Mouse (Mus musculus): ENCODE measurements around the gene Stxbp3. TPM values are rescaled to one million over a fixed set of nuclear protein-coding genes. Genes with fewer than 3 reads are reported as not detected.
"Not testable (repeated sequence)": the region's sequence is repeated elsewhere in the genome, so short reads cannot be mapped to it uniquely, and the experiment has no call there.

Stxbp3 gene
- polyA plus RNA-seq (2015; fragmentation: Nextera tagmentation; extraction: Ambion mirVana) = 49.6 and 52.1 TPM in 2 replicates

DNA sequence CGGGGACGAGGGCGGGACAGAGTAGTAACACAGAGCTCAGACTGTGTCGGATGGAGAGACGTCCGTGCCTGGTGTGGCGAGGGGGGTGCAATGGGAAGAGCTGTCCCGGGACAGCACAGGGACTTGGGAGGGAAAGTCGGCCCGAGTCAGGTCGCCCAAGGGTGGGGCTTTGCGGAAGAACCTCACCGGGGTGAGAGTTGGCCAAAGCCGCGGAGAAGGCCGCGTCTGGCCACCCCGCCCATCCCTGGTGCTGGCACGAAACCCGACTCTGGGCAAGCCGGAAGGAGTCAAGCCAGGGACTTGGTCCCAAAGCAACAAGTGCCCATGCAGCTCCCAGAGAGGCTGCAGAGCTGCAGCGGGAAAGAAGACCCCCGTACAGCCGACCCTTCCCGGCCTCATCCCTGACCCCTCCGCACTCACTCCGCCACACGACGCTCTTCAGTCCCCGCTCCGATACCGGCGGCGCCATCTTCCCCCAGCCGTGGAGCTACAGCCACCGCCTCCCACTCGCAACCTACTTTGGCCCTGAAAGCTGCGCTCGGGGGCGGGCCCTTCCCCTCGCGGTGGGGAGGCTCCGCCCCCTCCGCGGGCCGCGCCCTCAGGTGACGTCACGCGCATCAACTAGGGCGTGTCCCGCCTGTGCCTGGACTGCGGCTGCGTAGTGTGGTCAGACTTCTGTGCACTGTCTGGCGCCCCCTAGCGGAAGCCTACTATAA is at the start of gene Stxbp3:
Stxbp3 (minus strand) TSS at position 527 of the 716 bp plus-strand sequence.
- H3K4me3 ChIP-seq (ENCODE audit: low read length) = peak within 1 kb of the TSS; percentile 81
- peak within 1 kb of the TSS; percentile 88 for H3K27ac ChIP-seq (ENCODE audit: low read length)
- peak within 1 kb of the TSS; percentile 81 for H3K9ac ChIP-seq (ENCODE audit: low read depth, low read length)
- no peaks in the 10 kb centered on the region for H3K9me3 ChIP-seq (ENCODE audit: control insufficient read depth, low read length)
- ATAC-seq = peak; percentile 96
- H3K4me1 ChIP-seq (ENCODE audit: control insufficient read depth, insufficient read depth, low read length) = peaks cover 6% of the 10 kb centered on the region
- under 1% methylated on average over 53 of the region's 56 CpGs for WGBS
- H3K27me3 ChIP-seq (replicated peaks; ENCODE audit: control insufficient read depth, insufficient read depth, low read length) = no peaks in the 10 kb centered on the region
- peak within 1 kb of the TSS; percentile 65 for H3K4me2 ChIP-seq (ENCODE audit: low read depth, low read length)
- H3K36me3 ChIP-seq (ENCODE audit: control insufficient read depth, insufficient read depth, low read length) = no peaks in the 10 kb centered on the region

DNA sequence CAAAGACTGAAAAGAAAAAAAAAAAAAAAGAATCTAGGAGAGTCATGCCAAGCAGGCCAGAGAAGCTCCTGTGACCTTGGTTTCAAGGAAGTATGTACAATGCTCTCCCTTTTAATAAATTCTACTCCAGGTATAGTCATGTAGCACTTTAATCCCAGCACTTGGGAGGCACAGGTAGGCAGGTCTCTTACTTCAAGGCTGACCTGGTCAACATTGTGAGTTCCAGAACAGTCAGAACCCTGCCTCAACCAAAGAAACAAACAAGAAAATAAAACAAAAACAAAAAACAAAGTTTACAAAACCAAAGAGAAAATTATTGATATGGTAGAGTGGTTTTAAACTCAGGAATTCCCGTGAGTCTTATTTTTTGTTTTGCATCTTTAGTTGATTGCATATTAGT is 49.6 kb upstream of the Stxbp3 start, which contains the start of gene Fndc7:
Fndc7 (minus strand) TSS at position 101 of the 400 bp plus-strand sequence.
- 93% methylated on average over 1 of the region's 1 CpGs for WGBS
- peaks cover 11% of the 10 kb centered on the region for H3K4me1 ChIP-seq (ENCODE audit: control insufficient read depth, insufficient read depth, low read length)

DNA sequence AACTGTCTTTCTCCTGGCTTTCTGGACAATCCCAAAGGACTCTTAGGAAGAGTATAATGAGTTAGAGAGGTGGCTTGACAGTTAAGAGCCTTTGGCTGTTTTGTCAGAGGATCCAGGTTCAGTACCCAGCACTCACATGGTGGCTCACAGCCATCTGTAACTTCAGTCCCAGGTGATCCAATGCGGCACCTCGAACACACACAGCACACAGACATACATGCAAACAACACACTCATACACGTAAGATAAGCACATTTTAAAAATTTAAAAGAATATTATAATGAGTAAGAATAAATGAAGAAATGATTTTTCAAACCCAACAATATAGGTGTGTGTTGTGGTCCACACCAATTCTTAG is 47.3 kb upstream of the Stxbp3 start:
- Histone ChIP-seq H3K4me3 (ENCODE audit: low read length) (no peak overlapping the region), H3K27me3 (replicated peaks; ENCODE audit: control insufficient read depth, insufficient read depth, low read length) (no peaks in the 10 kb centered on the region), H3K27ac (ENCODE audit: low read length) (no peak overlapping the region), H3K4me1 (ENCODE audit: control insufficient read depth, insufficient read depth, low read length) (peaks cover 11% of the 10 kb centered on the region), H3K36me3 (ENCODE audit: control insufficient read depth, insufficient read depth, low read length) (no peaks in the 10 kb centered on the region), H3K4me2 (ENCODE audit: low read depth, low read length) (no peak overlapping the region), H3K9ac (ENCODE audit: low read depth, low read length) (no peak overlapping the region), H3K9me3 (ENCODE audit: control insufficient read depth, low read length) (no peaks in the 10 kb centered on the region)
- 96% methylated on average over 3 of the region's 3 CpGs for WGBS
- ATAC-seq = no peak

More for the DNA sequence above, 49.6 kb upstream of the Stxbp3 start, which contains the start of gene Fndc7:
- Histone ChIP-seq H3K9ac (ENCODE audit: low read depth, low read length) (no peak within 1 kb of the TSS), H3K4me3 (ENCODE audit: low read length) (no peak within 1 kb of the TSS), H3K27me3 (replicated peaks; ENCODE audit: control insufficient read depth, insufficient read depth, low read length) (no peaks in the 10 kb centered on the region), H3K27ac (ENCODE audit: low read length) (no peak within 1 kb of the TSS), H3K4me2 (ENCODE audit: low read depth, low read length) (no peak within 1 kb of the TSS), H3K9me3 (ENCODE audit: control insufficient read depth, low read length) (no peaks in the 10 kb centered on the region), H3K36me3 (ENCODE audit: control insufficient read depth, insufficient read depth, low read length) (no peaks in the 10 kb centered on the region)
- ATAC-seq = no peak

DNA sequence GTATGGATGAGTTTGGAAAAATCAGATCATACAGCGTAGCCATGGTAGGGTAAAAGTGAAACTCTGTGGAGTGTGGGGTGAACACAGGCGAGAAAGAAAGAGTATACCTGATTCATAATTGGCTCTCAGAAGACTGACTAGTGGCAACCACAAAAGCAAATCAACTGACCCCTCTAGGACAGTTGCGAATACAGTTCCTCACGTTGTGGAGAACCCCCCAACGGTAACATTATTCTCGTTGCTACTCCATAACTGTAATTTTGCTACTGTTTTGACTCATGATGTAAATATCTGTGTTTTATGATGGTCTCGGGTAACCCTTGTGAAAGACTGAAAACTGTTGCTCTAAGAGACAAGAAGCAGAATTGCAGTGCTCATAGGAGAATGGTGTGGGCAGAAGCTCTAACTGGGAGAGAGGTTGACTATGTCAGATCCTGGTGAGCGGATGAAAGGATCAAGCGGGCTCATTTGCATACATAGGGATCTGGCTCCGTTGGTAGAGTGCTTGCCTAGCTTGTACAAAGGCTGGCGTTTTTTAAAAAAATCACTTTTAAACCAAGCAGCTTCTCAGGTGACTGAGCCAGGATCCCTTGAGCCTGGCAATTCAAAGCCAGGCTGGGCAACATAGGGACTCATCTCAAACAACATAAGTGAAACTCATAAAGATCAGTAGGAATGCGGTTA is 46.8 kb upstream of the Stxbp3 start:
- Histone ChIP-seq H3K9me3 (ENCODE audit: control insufficient read depth, low read length) (no peaks in the 10 kb centered on the region), H3K4me2 (ENCODE audit: low read depth, low read length) (no peak overlapping the region), H3K27me3 (replicated peaks; ENCODE audit: control insufficient read depth, insufficient read depth, low read length) (no peaks in the 10 kb centered on the region), H3K4me1 (ENCODE audit: control insufficient read depth, insufficient read depth, low read length) (peaks cover 11% of the 10 kb centered on the region), H3K9ac (ENCODE audit: low read depth, low read length) (no peak overlapping the region), H3K27ac (ENCODE audit: low read length) (no peak overlapping the region), H3K4me3 (ENCODE audit: low read length) (no peak overlapping the region), H3K36me3 (ENCODE audit: control insufficient read depth, insufficient read depth, low read length) (no peaks in the 10 kb centered on the region)
- ATAC-seq = no peak
- WGBS = 61% methylated on average over 12 of the region's 12 CpGs

- Histone ChIP-seq H3K4me1 (ENCODE audit: control insufficient read depth, insufficient read depth, low read length) (peaks cover 11% of the 10 kb centered on the region), H3K4me3 (ENCODE audit: low read length) (no peak overlapping the region), H3K4me2 (ENCODE audit: low read depth, low read length) (no peak overlapping the region), H3K9me3 (ENCODE audit: control insufficient read depth, low read length) (no peaks in the 10 kb centered on the region), H3K27me3 (replicated peaks; ENCODE audit: control insufficient read depth, insufficient read depth, low read length) (no peaks in the 10 kb centered on the region), H3K27ac (ENCODE audit: low read length) (peak overlapping the region; percentile 78), H3K36me3 (ENCODE audit: control insufficient read depth, insufficient read depth, low read length) (no peaks in the 10 kb centered on the region), H3K9ac (ENCODE audit: low read depth, low read length) (no peak overlapping the region)
- WGBS = 42% methylated on average over 9 of the region's 9 CpGs
- ATAC-seq = peak; percentile 82
These were observed 45.6 kb upstream of the Stxbp3 start for GRCm38 (mm10) chr3:108885686-108886530.

- Histone ChIP-seq H3K27ac (ENCODE audit: low read length) (peak overlapping the region; percentile 20; the same call in 1 of the 2 replicates), H3K27me3 (replicated peaks; ENCODE audit: control insufficient read depth, insufficient read depth, low read length) (no peaks in the 10 kb centered on the region), H3K4me1 (ENCODE audit: control insufficient read depth, insufficient read depth, low read length) (peaks cover 11% of the 10 kb centered on the region), H3K36me3 (ENCODE audit: control insufficient read depth, insufficient read depth, low read length) (no peaks in the 10 kb centered on the region), H3K9me3 (ENCODE audit: control insufficient read depth, low read length) (no peaks in the 10 kb centered on the region), H3K4me3 (ENCODE audit: low read length) (no peak overlapping the region), H3K9ac (ENCODE audit: low read depth, low read length) (no peak overlapping the region), H3K4me2 (ENCODE audit: low read depth, low read length) (no peak overlapping the region)
- WGBS = 57% methylated on average over 8 of the region's 8 CpGs
- no peak for ATAC-seq
These were observed 44.5 kb upstream of the Stxbp3 start for GRCm38 (mm10) chr3:108884706-108885289.

DNA sequence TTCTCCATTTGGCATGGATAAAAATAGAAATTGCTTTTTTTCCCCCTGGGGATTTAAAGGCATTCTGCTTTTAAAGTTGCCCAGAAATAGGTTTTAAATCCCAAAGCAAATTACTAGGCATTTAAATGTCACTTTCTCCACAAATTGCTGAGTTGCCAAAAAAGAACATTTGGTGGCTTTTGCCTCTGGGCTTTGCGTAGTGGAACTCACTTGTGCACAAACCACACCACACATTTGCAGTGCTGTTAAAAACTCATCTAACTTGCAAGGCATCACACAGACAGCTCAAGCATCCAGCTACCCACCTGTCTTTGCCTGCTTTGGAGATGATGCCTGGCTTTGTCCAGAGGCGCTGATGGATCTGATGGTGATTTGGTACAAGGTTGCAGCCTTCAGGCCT is 42.7 kb upstream of the Stxbp3 start:
- H3K27ac ChIP-seq (ENCODE audit: low read length) = no peak overlapping the region
- H3K4me2 ChIP-seq (ENCODE audit: low read depth, low read length) = no peak overlapping the region
- H3K4me1 ChIP-seq (ENCODE audit: control insufficient read depth, insufficient read depth, low read length) = peaks cover 17% of the 10 kb centered on the region
- no peaks in the 10 kb centered on the region for H3K36me3 ChIP-seq (ENCODE audit: control insufficient read depth, insufficient read depth, low read length)
- no peaks in the 10 kb centered on the region for H3K9me3 ChIP-seq (ENCODE audit: control insufficient read depth, low read length)
- no peaks in the 10 kb centered on the region for H3K27me3 ChIP-seq (replicated peaks; ENCODE audit: control insufficient read depth, insufficient read depth, low read length)
- WGBS = 88% methylated on average over 2 of the region's 2 CpGs
- no peak overlapping the region for H3K9ac ChIP-seq (ENCODE audit: low read depth, low read length)
- ATAC-seq = no peak
- no peak overlapping the region for H3K4me3 ChIP-seq (ENCODE audit: low read length)

- 37% methylated on average over 4 of the region's 4 CpGs for WGBS
- not testable (repeated sequence) for H3K27me3 ChIP-seq (replicated peaks; ENCODE audit: control insufficient read depth, insufficient read depth, low read length); H3K9me3 ChIP-seq (ENCODE audit: control insufficient read depth, low read length); H3K27ac ChIP-seq (ENCODE audit: low read length); H3K4me2 ChIP-seq (ENCODE audit: low read depth, low read length); H3K4me3 ChIP-seq (ENCODE audit: low read length); H3K9ac ChIP-seq (ENCODE audit: low read depth, low read length); H3K36me3 ChIP-seq (ENCODE audit: control insufficient read depth, insufficient read depth, low read length); ATAC-seq
- H3K4me1 ChIP-seq (ENCODE audit: control insufficient read depth, insufficient read depth, low read length) = peaks cover 15% of the 10 kb centered on the region
These were observed 41.5 kb upstream of the Stxbp3 start for GRCm38 (mm10) chr3:108881873-108882272.
